Mouse (Mus musculus): ENCODE results near the gene Emx1.
A peak's percentile ranks its signal among the peaks of the same experiment; 100 is the strongest.
"Not testable (repeated sequence)": the region's sequence is repeated elsewhere in the genome, so short reads cannot be mapped to it uniquely, and the experiment has no call there.

Emx1 gene

DNA sequence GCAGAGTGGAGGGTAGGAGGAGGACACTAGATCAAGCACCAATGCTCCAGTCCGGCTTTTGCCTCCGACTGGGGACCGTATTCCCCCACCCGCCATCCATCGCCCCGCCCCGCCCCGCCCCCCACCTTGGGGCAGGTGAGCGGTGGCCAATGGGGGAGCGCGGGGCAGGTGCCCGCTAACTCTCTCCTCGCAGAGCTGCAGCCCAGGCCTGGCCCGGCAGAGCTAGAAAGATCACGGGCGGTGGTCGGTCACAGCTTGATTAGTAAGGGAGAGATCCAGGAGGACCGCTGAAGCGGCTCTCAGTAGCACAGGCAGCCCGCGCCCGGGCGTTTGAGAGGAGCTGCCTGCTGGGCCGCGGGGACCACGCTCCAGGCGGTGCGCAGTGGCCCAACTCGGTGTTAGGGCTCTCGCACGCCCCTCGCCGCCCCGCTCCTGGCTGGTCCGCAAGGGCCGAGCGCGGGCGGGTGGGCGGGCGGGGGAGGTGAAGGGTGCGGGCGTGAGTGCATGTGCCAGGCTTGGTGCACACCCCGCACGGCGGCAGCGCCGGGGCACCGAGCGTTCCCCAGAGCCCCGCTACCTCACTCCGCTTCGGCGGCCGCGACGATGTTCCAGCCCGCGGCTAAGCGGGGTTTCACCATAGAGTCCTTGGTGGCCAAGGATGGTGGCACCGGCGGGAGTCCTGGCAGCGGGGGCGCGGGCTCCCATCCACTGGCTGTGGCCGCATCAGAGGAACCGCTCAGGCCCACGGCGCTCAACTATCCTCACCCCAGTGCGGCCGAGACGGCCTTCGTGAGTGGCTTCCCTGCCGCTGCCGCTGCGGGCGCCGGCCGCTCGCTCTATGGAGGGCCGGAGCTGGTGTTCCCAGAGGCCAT lies at the start of gene Emx1:
Gene Emx1, plus strand, starts transcription at position 99 of the 872 bp plus-strand sequence.
- DNase-seq (ENCODE audit: low spot score) = peak; percentile 26

DNA sequence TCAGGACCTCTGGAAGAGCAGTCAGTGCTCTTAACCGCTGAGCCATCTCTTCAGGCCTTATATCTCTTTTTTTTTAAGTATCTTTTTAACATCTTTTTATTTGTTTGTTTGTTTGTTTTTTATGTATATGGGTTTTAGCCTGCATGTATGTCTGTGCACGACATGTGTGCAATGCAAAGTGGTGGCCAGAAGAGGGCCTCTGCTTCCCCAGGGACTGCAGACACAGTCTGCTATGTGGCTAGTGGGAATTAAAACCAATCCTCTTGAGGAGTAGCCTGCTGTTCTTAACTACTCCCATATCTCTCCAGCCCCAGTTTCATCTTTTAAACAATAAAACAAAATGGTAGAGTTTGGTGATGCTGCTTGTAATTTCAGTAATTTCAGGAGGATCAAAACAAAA lies 47.7 kb upstream of the Emx1 start:
- no peak for DNase-seq (ENCODE audit: low spot score)

DNA sequence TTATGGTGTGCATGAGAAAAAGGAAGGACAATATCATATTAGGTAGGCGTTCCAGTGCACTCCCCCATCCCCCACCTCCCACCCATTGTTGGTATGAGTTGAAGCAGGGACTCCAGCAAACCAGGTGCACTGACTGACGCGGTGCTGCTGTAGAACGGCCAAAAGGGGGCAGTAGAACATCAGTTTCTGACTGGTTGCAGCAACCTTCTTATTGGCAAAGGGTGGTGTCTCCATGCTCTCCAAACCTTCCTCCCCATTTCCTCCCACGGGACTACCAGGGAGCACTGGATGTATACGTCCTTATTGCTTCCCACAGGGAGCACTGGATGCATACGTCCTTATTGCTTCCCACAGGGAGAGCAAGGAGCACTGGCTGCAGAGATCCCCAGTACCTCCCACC lies 46.2 kb upstream of the Emx1 start:
- not testable (repeated sequence) for DNase-seq (ENCODE audit: low spot score)

DNA sequence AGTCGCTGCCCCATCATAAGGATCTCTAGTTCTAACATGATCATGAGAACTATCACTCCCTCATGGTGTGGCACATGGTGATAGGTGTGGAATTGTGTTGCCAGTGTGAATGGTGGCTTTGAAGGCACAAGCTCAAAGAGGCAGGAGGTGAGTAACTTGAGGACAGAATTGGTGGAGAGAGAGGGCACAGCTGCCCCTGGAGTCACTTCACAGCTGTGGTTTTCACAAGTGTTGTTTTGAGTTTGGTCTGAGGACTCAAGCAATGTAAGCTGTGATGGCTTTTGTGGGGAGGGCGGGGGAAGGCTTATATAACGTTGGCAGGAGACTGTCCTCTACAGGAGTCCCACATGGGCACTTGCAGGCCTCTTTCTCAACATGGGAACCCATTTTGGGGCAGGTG lies 42.8 kb upstream of the Emx1 start:
- DNase-seq (ENCODE audit: low spot score) = no peak

DNA sequence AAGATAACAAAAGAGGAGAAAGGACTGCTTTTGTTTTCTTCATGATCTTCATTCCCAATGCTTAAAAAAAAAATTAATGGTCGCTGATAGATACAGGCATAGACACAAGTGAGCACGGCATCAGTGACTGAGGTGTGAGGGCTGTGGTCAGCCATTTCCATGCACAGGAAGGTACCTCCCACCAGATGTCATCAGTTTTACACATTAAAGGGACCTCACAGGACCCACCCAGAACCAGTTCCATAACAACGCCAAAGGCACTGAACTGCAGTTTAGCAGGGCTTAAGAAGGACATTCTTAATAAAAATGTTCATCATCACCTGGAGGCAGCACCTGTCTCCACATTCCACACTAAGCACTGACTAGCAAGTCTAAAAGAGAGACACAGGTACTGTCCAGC lies 39.6 kb upstream of the Emx1 start:
- DNase-seq (ENCODE audit: low spot score) = no peak

DNA sequence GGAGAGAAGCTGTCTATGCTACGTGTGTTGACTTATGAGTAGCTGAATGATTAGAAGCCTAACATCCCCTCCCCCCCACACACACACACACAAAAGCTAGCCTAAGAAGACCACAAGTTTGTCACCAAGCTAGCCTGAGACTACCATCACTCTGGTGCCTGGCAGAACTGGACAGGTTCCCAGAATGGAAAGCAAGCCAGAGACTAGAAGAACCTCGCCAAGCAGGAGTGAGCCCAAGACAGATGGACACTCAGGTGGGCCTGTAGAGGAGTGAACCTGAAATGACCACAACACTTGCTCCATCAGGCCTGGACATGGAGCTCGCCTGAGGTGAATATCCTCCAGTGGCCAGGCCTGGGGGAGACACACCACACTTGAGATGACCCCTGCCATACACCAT lies 36.9 kb upstream of the Emx1 start:
- no peak for DNase-seq (ENCODE audit: low spot score)

DNA sequence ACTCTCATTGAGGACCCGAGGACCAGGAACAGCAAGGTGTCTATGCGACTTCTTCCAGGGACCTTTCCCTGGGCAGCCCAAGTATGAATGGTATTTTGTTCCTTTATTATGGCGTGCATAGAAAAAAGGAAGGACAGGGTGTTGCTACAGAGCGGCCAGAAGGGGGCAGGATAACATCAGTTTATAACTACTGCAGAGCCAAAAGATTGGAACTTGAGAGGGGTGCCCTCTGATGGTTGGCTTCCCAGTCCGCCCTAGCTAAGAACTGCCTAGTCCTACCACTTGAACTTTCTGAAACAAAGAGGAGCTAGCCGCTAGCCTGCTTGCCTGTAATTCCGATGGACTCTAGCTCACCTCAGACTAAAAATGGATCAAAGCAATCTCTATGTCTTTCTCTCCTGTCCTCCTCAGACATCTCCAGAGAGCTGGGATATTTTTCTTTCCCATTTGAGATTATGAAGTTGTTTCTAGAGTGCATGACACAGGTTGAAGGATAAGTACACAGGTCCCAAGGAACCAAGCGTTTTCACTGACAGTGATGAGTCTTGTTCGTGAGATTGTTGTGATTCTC lies 33.2 kb upstream of the Emx1 start:
- peak; percentile 63 for DNase-seq (ENCODE audit: low spot score)

DNA sequence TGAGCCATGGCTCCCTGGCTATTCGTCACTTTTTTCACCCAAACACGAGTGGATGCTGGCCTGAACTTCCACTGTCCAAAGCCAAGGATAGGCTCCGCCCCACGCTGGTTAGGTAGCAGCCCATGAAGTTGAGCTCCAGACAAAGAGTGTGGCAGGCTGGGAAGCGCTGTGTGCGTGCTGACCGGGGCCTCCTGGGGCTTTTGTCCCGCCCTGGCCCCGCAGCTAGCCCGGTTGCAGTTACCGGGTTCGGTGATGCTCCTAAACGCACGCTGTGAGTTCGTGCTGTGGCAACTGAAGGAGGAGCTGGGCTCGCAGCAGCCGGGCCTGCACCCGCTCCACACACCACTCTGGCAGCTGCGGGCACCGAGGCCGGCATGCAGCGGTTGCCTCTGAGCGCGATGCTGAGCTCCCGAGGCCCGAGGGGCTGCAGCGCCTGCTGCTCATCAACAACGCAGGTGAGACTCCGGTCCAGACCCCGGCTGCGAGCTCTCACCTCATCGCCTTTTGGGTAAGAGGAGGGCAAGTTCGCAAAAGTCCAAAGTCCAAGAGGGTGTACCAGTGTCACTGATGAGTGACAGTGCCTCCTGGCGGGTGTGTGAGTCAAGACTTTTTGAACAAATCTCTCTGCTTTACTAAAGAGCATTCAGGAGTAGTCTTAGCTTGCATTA lies 32.2 kb upstream of the Emx1 start:
- DNase-seq (ENCODE audit: low spot score) = peak; percentile 26

DNA sequence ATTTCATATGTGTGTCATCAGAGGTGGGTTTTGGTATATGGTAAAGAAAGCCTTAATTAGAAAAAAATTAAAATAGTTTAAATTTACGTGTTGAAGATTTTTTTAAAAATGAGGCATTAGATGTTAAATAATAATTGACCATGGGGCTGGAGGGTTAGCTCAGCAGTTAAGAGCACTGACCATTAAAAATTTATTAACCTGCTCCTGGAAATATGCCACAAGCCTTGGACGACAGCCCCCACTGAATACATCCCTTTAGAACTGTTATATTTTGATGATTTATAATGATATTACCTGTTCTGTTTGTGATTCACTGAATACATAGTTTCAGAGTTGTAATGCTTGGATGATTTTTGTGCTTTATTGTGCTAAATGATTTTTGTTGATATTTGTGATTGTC lies 30.7 kb upstream of the Emx1 start:
- not testable (repeated sequence) for DNase-seq (ENCODE audit: low spot score)

DNA sequence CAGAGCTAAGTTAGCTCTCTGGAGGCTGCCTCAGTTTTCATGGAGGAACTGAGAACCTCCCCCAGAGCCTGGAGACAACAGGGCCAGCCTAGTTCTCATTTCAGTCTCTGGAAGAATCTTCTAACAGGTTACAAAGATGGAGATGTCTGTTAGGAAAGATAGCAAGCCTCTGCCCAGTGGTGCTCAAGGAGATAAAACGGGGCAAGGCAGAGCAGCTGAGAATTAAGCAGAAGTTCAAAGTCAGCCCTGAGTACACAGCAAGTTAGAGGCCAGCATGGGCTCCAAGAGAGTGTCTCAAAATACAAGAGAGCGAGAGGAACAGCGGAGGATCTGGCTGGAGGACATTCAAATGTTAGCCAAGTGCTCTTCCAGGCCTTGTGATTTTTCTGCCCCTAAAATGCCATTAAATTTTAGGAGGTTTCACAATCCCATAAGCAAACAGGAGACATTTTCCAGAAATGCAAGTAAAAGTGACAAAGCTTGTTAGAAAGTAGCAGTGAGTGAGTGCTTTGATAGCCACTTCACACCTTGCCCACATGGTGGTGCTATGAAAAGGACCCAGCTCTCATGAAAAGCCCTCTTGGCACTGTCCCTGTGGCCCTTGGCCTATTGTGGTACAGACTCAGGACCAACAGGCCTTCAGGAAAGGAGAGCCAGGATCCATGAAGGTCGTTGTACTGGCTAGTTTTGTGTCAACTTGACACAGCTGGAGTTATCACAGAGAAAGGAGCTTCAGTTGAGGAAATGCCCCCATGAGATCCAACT lies 29.0 kb upstream of the Emx1 start:
- DNase-seq (ENCODE audit: low spot score) = not testable (repeated sequence)

DNA sequence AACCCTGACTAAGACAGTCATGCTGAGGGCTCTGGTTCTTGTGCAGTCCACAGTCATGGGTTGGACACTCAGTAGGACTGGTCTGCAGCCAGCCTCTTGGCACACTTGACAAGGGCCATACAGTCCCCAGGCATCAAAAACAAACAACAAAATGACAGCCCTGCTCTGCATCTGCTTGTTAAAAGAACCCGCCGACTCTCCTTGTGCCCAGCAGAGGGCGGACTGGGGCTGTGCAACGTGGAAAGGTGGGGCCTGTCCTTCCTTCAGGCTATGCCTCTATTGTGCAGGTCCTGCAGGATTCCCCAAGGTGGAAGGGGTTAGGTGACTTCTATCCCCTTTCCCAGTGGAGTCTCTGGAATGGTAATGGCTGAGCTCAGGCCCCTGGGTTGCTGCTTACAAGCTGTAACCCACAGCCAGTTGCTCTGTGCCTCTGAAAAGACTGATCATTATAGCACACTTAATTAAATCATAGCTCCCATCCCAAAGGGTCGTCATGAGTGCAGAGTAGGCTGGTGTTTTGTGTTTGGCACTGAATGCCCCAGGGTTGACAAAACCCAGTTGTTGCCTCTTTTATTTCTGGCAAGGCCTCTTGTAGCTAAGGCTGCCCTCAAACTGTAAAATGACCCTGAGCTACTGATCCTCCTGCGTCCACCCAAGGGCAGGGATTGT lies 28.0 kb upstream of the Emx1 start:
- DNase-seq (ENCODE audit: low spot score) = not testable (repeated sequence)

DNA sequence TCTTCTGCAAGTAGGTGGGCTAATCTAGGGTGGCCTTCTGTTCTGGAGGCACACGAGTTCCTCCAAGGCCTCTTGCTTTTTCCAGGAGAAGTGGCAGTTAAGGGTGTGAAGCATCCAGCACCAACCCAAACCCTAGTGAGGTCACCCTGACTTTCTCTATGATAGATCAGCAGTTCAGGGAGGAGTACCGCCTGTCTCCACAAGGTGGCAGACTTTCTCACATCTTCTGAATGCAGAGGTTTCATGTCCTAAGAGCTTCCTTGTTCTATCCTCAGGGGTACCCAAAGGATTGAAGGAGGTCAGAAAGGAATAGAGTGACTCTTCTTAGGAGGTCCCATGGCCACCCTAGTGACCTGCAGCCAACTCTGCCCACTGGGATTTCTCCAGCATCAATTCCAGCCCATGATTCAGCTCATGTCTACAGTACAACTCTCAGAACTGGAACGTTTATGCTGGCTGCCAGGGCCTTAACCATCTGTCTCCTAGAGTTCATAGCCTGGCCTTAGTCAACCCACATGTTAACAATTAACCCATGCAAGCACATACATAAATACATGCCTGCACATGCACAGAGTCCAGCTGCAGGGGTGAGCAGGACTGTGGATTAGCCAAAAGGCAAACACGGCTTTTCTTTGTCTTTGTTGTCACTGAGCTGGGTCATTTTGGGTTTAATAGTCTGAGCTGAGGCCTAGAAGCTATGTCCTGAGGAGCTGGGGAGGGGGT lies 26.9 kb upstream of the Emx1 start:
- peak; percentile 56 for DNase-seq (ENCODE audit: low spot score)

DNA sequence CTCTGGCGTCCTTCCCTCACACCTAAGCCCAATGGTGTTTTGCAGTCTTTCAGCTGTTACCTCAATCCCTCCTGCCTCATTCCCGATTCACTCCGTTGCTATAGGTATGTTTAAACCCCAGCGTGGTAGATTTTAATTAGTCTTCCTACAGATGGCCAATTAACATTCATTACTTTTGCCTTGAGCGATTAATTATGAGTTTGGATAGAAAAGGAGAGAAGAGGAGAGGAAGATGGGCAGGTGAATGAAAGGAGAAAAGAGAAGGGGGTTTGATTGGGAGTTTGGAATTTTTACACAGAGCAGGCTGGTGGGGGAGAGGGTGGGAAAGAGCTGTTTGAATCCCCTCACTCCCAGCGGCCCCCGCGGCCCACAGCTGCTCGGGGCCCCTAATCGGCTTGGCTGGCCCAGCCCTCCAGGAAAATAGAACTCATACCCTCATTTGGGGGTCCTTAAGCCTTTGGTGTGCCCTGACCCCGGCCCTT lies 21.8 kb upstream of the Emx1 start:
- DNase-seq (ENCODE audit: low spot score) = no peak

DNA sequence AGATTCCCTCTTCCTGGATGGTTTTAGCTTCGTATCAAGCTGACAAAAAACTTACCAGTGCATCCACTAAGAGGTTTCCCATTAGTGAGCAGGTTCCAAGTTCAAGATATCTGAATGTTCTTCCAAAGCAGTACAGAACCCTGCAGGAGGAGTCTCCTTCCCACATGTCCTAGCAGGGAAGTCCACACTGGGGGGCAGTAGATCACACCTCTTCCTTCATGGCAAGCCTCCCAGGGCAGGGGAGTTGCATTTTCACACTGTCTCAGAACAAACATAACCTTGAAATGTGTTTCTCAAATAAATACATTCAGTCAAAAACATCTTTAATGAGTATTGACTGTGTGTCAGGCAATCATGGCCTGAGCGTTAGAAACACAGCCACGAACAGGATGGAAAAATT lies 7.7 kb upstream of the Emx1 start:
- DNase-seq (ENCODE audit: low spot score) = no peak

DNA sequence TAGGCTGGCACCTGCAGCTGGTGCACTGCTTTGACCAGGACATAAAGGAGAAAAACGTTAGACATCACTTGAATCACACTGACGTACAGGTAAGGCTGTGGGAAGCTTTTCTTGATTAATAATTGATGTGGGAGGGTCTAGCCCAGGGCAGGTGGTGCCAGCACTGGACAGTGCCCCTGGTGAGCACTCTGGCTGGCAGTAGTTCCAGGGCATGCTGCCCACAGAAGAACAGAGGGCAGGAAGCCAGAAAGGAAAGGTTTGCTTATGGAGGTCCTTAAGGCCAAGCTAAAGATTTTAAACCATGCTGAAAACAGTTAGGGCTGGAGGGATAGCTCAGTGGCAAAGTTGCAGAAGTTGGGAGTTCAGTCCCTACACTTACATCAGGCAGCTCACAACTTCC lies 7.2 kb upstream of the Emx1 start:
- DNase-seq (ENCODE audit: low spot score) = no peak

DNA sequence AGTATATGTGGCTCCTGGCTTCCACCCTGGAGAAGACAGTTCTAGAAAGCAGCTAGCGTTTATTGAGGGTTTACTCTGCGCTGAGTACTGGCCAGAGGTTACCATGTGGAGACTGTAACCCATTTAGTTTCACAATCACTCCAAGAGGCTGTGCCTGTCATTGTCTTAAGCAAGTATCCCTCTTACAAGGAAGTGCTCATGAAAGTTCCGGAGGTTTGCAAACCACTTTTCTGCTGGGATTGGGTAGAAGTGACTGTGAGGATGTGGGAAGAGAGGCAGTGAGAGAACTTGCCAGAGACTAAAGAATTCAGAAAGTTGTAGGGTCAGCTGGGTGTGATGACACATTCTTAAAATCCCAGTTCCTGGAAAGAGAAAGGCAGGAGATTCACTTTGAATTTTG lies 3.3 kb upstream of the Emx1 start:
- DNase-seq (ENCODE audit: low spot score) = no peak

DNA sequence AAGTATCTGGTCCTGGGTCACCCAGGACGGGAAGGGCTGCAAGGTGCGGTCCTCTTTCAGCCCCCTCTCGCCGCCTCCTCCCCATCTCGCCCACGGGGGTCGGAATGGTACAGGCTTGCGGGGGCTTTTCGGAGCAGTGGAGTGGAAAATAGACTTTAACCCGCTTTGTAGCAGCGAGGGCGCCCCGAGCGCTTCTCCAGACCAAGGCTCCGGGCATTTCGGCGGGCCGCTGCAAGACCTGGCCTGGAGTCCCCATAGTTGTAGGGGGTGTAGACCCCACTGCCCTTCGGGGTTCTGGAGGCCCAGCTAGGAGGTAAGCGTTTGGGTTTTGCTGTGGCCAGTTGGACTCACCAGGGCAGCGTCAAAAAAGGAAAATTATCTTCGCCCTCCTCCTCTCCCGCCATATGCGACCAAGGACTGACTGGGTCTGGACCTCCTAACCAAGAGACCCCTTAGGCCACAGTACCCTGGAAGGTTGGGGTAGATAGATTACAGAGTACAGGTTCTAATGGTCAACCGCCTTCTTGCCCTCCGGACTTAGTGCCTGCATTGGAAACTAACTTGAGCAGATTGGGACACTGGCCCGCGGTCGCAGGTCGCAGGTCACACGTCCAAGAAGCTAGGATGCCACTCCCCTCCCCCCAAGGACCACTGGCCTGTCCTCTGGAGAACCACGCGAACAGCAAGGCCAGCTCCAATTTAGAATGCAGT lies 1.1 kb upstream of the Emx1 start:
- DNase-seq (ENCODE audit: low spot score) = no peak

DNA sequence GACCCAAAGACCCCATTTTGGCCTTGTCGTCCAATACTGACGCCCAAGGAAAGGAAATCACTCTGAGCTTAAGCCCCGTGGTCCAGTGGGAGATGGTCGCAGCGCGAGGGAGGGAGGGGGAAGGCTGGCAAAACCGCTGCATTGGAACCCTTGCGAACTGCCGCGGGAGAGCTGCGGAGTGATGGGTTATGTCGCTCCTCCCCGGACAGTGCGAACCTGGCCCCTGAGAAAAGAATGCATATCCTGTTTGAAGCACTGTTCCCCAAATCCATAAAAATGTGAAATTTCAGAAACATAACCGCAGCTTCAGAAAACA lies 536 bp upstream of the Emx1 start:
- no peak for DNase-seq (ENCODE audit: low spot score)

DNA sequence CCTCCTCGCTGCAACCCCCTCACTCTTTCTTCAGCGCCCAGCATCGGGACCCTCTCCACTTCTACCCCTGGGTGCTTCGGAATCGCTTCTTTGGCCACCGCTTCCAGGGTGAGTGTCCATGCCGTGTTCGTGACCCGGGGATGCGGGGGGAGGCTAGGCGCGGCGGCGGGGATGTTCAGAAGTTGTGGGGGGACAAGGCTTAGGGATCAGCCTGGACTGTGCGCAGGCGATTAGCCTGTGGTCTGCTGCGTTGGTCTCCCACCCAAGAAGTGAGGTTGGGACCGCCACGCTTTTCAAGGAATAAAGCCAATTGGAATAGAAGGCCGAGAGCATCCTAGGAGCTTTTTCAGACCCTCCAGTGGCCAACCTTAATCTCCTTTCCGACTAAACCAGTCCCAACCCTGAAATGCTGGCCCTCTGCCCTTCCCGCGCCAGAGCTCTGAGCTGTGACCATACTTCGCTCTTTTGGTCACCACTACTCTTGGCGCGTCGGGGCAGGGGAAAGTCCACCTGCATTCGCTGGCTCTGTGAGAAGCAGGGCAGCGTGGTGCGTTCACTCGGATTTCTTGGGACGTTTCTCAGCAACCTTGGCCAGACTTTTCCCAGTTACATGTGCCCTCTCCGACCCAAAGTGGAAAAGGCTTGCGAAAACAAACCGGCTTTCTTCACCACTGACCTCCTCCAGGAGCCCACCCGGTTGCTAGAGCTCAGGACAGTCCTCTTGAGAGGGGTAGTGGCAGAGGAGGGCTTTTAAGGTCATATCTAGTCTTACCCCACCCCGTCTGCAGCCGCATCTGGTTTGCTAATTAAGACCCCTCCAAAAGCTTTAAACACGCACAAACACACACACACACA lies 1.2 kb downstream of the Emx1 start:
- DNase-seq (ENCODE audit: low spot score) = no peak

DNA sequence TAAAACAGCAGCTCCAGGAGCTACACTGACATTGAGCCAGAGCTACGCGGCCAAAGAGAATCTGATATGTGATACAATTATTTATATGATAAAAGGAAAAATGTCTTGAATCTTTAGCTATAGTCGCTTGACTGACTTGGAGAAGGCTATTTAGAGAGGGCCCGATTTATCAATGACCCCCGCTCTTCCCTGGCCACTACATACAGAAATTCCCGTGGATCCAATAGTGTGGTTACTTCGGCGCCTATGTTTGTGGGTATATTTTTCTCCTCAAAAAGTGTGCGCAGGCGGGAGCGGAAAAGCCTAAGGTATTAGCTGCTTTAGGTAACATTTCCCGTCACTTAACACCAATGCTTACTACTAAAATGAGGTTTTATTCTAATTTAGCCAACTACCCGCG lies 2.1 kb downstream of the Emx1 start:
- DNase-seq (ENCODE audit: low spot score) = no peak

Measured in testis, postnatal 14 days (tissue).